26 mouse cellular contexts compared by ENCODE assay signal in the genomic region with DNA sequence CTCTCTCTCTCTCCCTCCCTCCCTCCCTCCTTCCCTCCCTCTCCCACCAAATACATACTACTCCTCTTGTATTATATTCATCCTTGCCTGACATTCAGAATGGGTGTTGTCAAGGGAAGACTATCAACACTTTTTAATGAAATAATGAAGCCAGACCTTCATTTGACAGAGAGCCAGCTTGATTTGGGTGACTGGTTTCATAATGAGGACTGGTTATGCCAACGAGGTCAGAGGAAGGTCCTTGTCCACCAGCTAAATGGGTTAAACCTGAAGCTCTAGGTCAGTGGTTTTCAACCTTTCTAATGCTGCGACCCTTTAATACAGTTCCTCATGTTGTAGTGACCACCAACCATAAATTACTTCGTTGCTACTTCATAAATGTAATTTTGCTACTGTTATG. TPM values are rescaled to one million over a fixed set of nuclear protein-coding genes. Genes with fewer than 3 reads are reported as not detected.
DNase-seq lines count a peak whose midpoint lies in the region; TF ChIP-seq lines count a peak whose summit lies in the region.
"Had no signal": no experiment of that assay in that cellular context is flagged by ENCODE, and none has a peak within 500 bp of the region (broad histone marks: within the 10 kb centered on the region; RNA-seq: fewer than 3 reads in every experiment).

No protein-coding gene starts in this region.

- H3K4me3 ChIP-seq in kidney, adult 2 months (ENCODE audit: insufficient read depth, low read depth, low read length), result no peak overlapping the region
- H3K4me3 ChIP-seq in layer of hippocampus, adult 2 months, result no peak overlapping the region
- H3K4me3 ChIP-seq in CH12.LX (replicated peaks in 1 of 3; ENCODE audit: low read depth in 2 of 3, low read length in 2 of 3, poor library complexity in 1 of 3), result no peak overlapping the region
- H3K4me3 ChIP-seq: embryonic facial prominence, embryonic 12.5 days; embryonic facial prominence, embryonic 15.5 days; forebrain, embryonic 12.5 days; heart, embryonic 12.5 days; heart, embryonic 15.5 days; hindbrain, embryonic 10.5 days; hindbrain, embryonic 13.5 days had no signal

- H3K9ac ChIP-seq in CH12.LX (ENCODE audit: insufficient read depth, low read depth), result no peak overlapping the region
- H3K9ac ChIP-seq: embryonic facial prominence, embryonic 12.5 days; embryonic facial prominence, embryonic 15.5 days; forebrain, embryonic 12.5 days; heart, embryonic 12.5 days; heart, embryonic 15.5 days had no signal

- peak; percentile 77 for DNase-seq in kidney, adult 2 months
- no peak for DNase-seq in kidney, adult 18-20 months
- no peak for DNase-seq in layer of hippocampus, adult 2 months (ENCODE audit: low spot score in 2 of 2)
- DNase-seq in layer of hippocampus, postnatal 10 days (ENCODE audit: low spot score in 2 of 2), result no peak
- no peak for DNase-seq in CH12.LX (ENCODE audit: extremely low read depth)
- DNase-seq in MN1 (ENCODE audit: low spot score), result peak; percentile 56
- DNase-seq: adrenal gland, postnatal 10 days; adrenal gland, postnatal 36 days; cerebellum, adult 18-20 months; cerebellum, adult 9-10 months; cerebellum, postnatal 14 days; gastrocnemius, postnatal 25 days; heart, adult 18-20 months; heart, postnatal 10 days; heart, postnatal 36 days had no signal

- no peak overlapping the region for H3K27ac ChIP-seq in kidney, adult 2 months (ENCODE audit: insufficient read depth, low read depth, low read length)
- 0 out of 2 replicates have a peak overlapping the region, but pooled peaks have one; percentile 12 for H3K27ac ChIP-seq in layer of hippocampus, adult 2 months
- H3K27ac ChIP-seq in CH12.LX (ENCODE audit: insufficient read depth, low read depth), result no peak overlapping the region
- H3K27ac ChIP-seq: embryonic facial prominence, embryonic 12.5 days; forebrain, embryonic 12.5 days had no signal

- no peak for TF ChIP-seq RAD21 in CH12.LX (IDR thresholded peaks at IDR 0.05; ENCODE audit: low read depth, low read length)

- H3K4me2 ChIP-seq in CH12.LX (ENCODE audit: insufficient read depth, low read depth, poor library complexity, severe bottlenecking), result peak overlapping the region; percentile 33; the same call in 1 of the 2 replicates
- H3K4me2 ChIP-seq: embryonic facial prominence, embryonic 12.5 days; embryonic facial prominence, embryonic 15.5 days; forebrain, embryonic 12.5 days; heart, embryonic 12.5 days; heart, embryonic 15.5 days; hindbrain, embryonic 13.5 days had no signal

- peaks cover 15% of the 10 kb centered on the region for H3K4me1 ChIP-seq in kidney, adult 2 months (ENCODE audit: control insufficient read depth, insufficient read depth, low read length)
- peaks cover 7 to 30% of the 10 kb centered on the region in 2 experiments; a peak in 3 of 4 replicates for H3K4me1 ChIP-seq in CH12.LX (ENCODE audit: control insufficient read depth in 1 of 2, insufficient read depth in 2 of 2)

- peaks cover 10% of the 10 kb centered on the region; the same call in 1 of the 2 replicates for H3K79me2 ChIP-seq in CH12.LX (replicated peaks; ENCODE audit: control insufficient read depth, extremely low read depth, insufficient read depth, poor library complexity, severe bottlenecking)

- TF ChIP-seq POLR2A in kidney, adult 2 months (IDR thresholded peaks at IDR 0.05; ENCODE audit: low read depth, low read length), result no peak
- no peak for TF ChIP-seq POLR2A in CH12.LX (IDR thresholded peaks at IDR 0.05; ENCODE audit: low read depth, low read length)

- H3K36me3 ChIP-seq in kidney, adult 2 months (ENCODE audit: control insufficient read depth, insufficient read depth, low read length), result no peaks in the 10 kb centered on the region
- peaks cover 0 to 30% of the 10 kb centered on the region in 2 experiments for H3K36me3 ChIP-seq in CH12.LX (replicated peaks in 1 of 2; ENCODE audit: control insufficient read depth in 1 of 2, insufficient read depth in 1 of 2, low read length in 1 of 2)
- H3K36me3 ChIP-seq: embryonic facial prominence, embryonic 12.5 days; embryonic facial prominence, embryonic 15.5 days; forebrain, embryonic 12.5 days; heart, embryonic 12.5 days; heart, embryonic 15.5 days; hindbrain, embryonic 10.5 days; hindbrain, embryonic 13.5 days had no signal

- H3K9me3 ChIP-seq in CH12.LX (replicated peaks; ENCODE audit: low read length), result no peaks in the 10 kb centered on the region
- H3K9me3 ChIP-seq: embryonic facial prominence, embryonic 12.5 days; embryonic facial prominence, embryonic 15.5 days; forebrain, embryonic 12.5 days; heart, embryonic 12.5 days; heart, embryonic 15.5 days; hindbrain, embryonic 10.5 days; hindbrain, embryonic 13.5 days had no signal

- H3K27me3 ChIP-seq in kidney, adult 2 months (replicated peaks; ENCODE audit: control insufficient read depth, insufficient read depth, low read length), result no peaks in the 10 kb centered on the region
- no peaks in the 10 kb centered on the region for H3K27me3 ChIP-seq in CH12.LX (replicated peaks)
- H3K27me3 ChIP-seq: embryonic facial prominence, embryonic 12.5 days; embryonic facial prominence, embryonic 15.5 days; forebrain, embryonic 12.5 days; heart, embryonic 12.5 days; heart, embryonic 15.5 days; hindbrain, embryonic 13.5 days; Patski had no signal

- no peak for TF ChIP-seq CTCF in kidney, adult 2 months (conservative IDR thresholded peaks at IDR 0.05; ENCODE audit: insufficient read depth, insufficient read length, low read depth, low read length)
- no peak for TF ChIP-seq CTCF in layer of hippocampus, adult 2 months (conservative IDR thresholded peaks at IDR 0.05)
- TF ChIP-seq CTCF in CH12.LX (conservative IDR thresholded peaks at IDR 0.05 in 1 of 2, IDR thresholded peaks at IDR 0.05 in 1 of 2; ENCODE audit: low read depth in 2 of 2, low read length in 2 of 2), result no peak

- no peak for TF ChIP-seq EP300 in CH12.LX (IDR thresholded peaks at IDR 0.05; ENCODE audit: low read length)

- in situ Hi-C loops in CH12.LX (cut with MboI; ENCODE audit: low pct_ligation_motif_present, low pct_unique_long_range_greater_than_20kb, low sequenced_read_pairs), result no loop called here

- 47% methylated on average over 3 of the region's 3 CpGs for WGBS in kidney, adult 2 months

- dilution Hi-C loops in CH12.LX (cut with MboI; ENCODE audit: extremely low pct_ligation_motif_present, extremely low pct_unique_long_range_greater_than_20kb, low sequenced_read_pairs), result no loop called here

TF ChIP-seq in CH12.LX, 34 proteins besides CTCF, POLR2A, EP300 and RAD21:
- TF ChIP-seq MXI1 (IDR thresholded peaks at IDR 0.05; ENCODE audit: low read depth, low read length) (no peak), MAZ (IDR thresholded peaks at IDR 0.05; ENCODE audit: low read depth, low read length) (no peak), SIN3A (IDR thresholded peaks at IDR 0.05; ENCODE audit: low read length) (no peak), HCFC1 (IDR thresholded peaks at IDR 0.05; ENCODE audit: low read depth, low read length) (no peak), MYC (IDR thresholded peaks at IDR 0.05; ENCODE audit: low read depth, low read length) (no peak), JUND (conservative IDR thresholded peaks at IDR 0.05; ENCODE audit: low read depth, low read length) (no peak), ZC3H11A (IDR thresholded peaks at IDR 0.05; ENCODE audit: low read depth, low read length) (no peak), KAT2A (IDR thresholded peaks at IDR 0.05; ENCODE audit: insufficient replicate concordance, low read length) (no peak), GABPA (IDR thresholded peaks at IDR 0.05; ENCODE audit: insufficient replicate concordance, low read depth, low read length) (no peak), NELFE (IDR thresholded peaks at IDR 0.05; ENCODE audit: low read depth, low read length) (no peak), ZKSCAN1 (IDR thresholded peaks at IDR 0.05; ENCODE audit: borderline replicate concordance, low read depth, low read length) (no peak), CHD2 (IDR thresholded peaks at IDR 0.05; ENCODE audit: low read length) (no peak), E2F4 (IDR thresholded peaks at IDR 0.05; ENCODE audit: insufficient replicate concordance, low read depth, low read length) (no peak), TCF12 (IDR thresholded peaks at IDR 0.05; ENCODE audit: low read depth, low read length) (no peak), USF1 (IDR thresholded peaks at IDR 0.05; ENCODE audit: low read depth, low read length) (no peak), ETS1 (conservative IDR thresholded peaks at IDR 0.05; ENCODE audit: low read depth, low read length) (no peak)

RNA-seq across cellular contexts. Expression of a gene that starts 11.5 kb away (rescaled TPM):
- polyA plus RNA-seq in kidney, adult 2 months (2012; rRNA removed), result 4.8 and 5.2 TPM in 2 replicates
- 1 to 10 TPM; 4.3 to 4.5 TPM for total RNA-seq in layer of hippocampus, adult 2 months (2021)
- total RNA-seq in layer of hippocampus, postnatal 10 days (2021), result 1 to 10 TPM; 3.4 TPM
- total RNA-seq in CH12.LX (2012; rRNA removed), result 3.3 and 3.5 TPM in 2 replicates
- total RNA-seq in CH12.LX (2014; rRNA removed), result 2.5 and 2.7 TPM in 2 replicates
- 5.0 and 6.5 TPM in 2 replicates for polyA plus RNA-seq in CH12.LX (2012; ENCODE audit: insufficient read length, low read depth)

RNA-seq across cellular contexts. Expression of a gene that starts 12.5 kb away (rescaled TPM):
- polyA plus RNA-seq in kidney, adult 2 months (2012; rRNA removed), result 25.3 and 30.6 TPM in 2 replicates
- 10 to 100 TPM; 54.5 to 57.6 TPM for total RNA-seq in layer of hippocampus, adult 2 months (2021)
- total RNA-seq in layer of hippocampus, postnatal 10 days (2021), result 10 to 100 TPM; 46.0 to 48.9 TPM
- total RNA-seq in CH12.LX (2012; rRNA removed) (9.8 and 14.1 TPM in 2 replicates), CH12.LX (2014; rRNA removed) (6.6 TPM in 2 replicates)
- polyA plus RNA-seq in CH12.LX (2012; ENCODE audit: insufficient read length, low read depth), result 9.4 and 10.0 TPM in 2 replicates

RNA-seq across cellular contexts. Expression of a gene that starts 43.0 kb away (rescaled TPM):
- polyA plus RNA-seq in kidney, adult 2 months (2012; rRNA removed), result 69.7 and 80.6 TPM in 2 replicates
- 10 to 100 TPM; 33.8 to 35.5 TPM for total RNA-seq in layer of hippocampus, adult 2 months (2021)
- 10 to 100 TPM; 42.0 to 42.5 TPM for total RNA-seq in layer of hippocampus, postnatal 10 days (2021)
- 19.6 and 21.3 TPM in 2 replicates for total RNA-seq in CH12.LX (2012; rRNA removed)
- 14.7 and 17.1 TPM in 2 replicates for total RNA-seq in CH12.LX (2014; rRNA removed)
- polyA plus RNA-seq in CH12.LX (2012; ENCODE audit: insufficient read length, low read depth), result 19.5 and 20.3 TPM in 2 replicates

RNA-seq across cellular contexts. Expression of a gene that starts 50.7 kb away (rescaled TPM):
- 8.0 and 9.4 TPM in 2 replicates for polyA plus RNA-seq in kidney, adult 2 months (2012; rRNA removed)
- under 1 TPM in 1 of 2 experiments, not detected in 1; 0.69 TPM for total RNA-seq in layer of hippocampus, adult 2 months (2021)
- 1 to 10 TPM; 2.4 to 2.9 TPM for total RNA-seq in layer of hippocampus, postnatal 10 days (2021)
- total RNA-seq in CH12.LX (2012; rRNA removed) (not detected in 2 replicates), CH12.LX (2014; rRNA removed) (not detected in 2 replicates)
- polyA plus RNA-seq in CH12.LX (2012; ENCODE audit: insufficient read length, low read depth), result not detected in 2 replicates
- total RNA-seq: ES-E14 had no signal
- polyA plus RNA-seq: C2C12; CD4-positive, CD25-positive, alpha-beta regulatory T cell, adult 4 months; hindbrain, embryonic 10.5 days; hindbrain, embryonic 13.5 days had no signal

RNA-seq across cellular contexts. Expression of a gene that starts 57.0 kb away (rescaled TPM):
- polyA plus RNA-seq in kidney, adult 2 months (2012; rRNA removed), result 182 and 215 TPM in 2 replicates
- 100 to 1,000 TPM; 160 to 170 TPM for total RNA-seq in layer of hippocampus, adult 2 months (2021)
- total RNA-seq in layer of hippocampus, postnatal 10 days (2021), result 100 to 1,000 TPM; 163 to 168 TPM
- 32.4 and 41.2 TPM in 2 replicates for total RNA-seq in CH12.LX (2012; rRNA removed)
- total RNA-seq in CH12.LX (2014; rRNA removed), result 20.2 and 27.8 TPM in 2 replicates
- polyA plus RNA-seq in CH12.LX (2012; ENCODE audit: insufficient read length, low read depth), result 16.8 and 24.3 TPM in 2 replicates

Comparison
In these comparisons a context has a peak if more than half of its experiments do, and no peak if none do; other contexts are left out.
1. DNase-seq: peak in kidney, adult 2 months (single experiment) and MN1 (single experiment); none in kidney, adult 18-20 months (single experiment), layer of hippocampus, adult 2 months (0 of 2), layer of hippocampus, postnatal 10 days (0 of 2) and CH12.LX (single experiment).